Mouse (Mus musculus) hindlimb bud, embryonic 11.5 days (tissue): ENCODE measurements at regions not wholly inside any gene's neighbourhood (a gene's known extent, or its start where the extent isn't known, plus 50 kb on each side); places are given as distances from the start of the nearest gene placed in this dataset.
"Not testable (repeated sequence)": the region's sequence is repeated elsewhere in the genome, so short reads cannot be mapped to it uniquely, and the experiment has no call there.

Experiments
- DNase-seq: peaks from one replicate; pipeline ENCODE4 v3.0.0-alpha.2; 2012; ENCODE audit warnings: low read depth, low spot score; ENCODE audit errors: extremely low spot score

DNA sequence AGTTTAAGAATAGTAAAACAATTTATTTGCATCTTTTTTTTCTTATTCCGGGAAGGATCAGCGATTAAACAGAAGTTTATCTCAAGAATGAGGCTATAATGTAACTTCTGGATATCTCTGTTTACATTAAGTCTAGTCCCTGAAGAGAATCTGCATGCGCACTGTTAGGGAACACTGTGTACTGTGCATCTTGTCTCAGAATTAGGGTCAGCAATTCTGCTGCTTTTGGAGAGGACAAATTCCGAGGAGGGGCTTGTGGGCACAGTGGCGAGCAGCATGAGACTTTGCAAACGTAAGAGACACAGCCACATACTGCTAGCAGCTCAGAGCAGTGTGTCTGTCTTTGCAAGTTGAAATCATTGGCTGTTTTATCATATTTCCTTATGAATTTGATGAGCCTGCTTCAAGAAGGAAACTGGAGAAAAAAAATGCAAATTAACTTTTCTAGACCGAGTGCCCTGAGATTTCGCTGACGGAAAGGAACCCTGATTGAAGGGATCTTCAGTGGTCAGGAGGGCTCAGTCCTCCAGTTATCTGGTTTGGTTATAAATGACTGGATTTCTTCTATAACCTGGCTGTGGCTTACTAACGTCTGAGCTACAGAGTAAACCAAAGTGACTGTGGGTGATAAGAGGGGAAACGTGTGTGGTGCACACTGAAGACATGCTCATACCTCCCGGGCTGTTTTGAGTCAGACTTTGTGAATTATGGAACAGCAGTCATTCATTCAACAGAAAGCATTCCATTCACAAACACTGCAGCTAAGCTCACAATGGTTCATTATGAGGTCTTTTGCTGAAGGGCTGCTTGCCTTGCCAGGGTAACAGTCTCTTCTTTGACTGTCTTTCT is 305.1 kb downstream of the Ets1 start:
- DNase-seq = no peak

DNA sequence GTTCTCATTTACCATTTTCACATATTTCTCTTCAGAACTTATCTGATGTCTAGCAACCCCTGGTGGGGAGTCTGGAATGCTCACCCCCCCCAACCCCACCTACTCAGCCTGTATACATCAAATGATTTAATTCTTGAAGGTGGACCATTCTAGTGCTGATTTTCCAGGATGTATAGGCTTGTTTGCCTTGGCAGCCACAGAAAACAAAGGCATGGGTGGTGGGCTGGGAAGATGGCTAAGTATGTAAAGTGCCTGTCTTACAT is 305.7 kb downstream of the Ets1 start:
- no peak for DNase-seq

DNA sequence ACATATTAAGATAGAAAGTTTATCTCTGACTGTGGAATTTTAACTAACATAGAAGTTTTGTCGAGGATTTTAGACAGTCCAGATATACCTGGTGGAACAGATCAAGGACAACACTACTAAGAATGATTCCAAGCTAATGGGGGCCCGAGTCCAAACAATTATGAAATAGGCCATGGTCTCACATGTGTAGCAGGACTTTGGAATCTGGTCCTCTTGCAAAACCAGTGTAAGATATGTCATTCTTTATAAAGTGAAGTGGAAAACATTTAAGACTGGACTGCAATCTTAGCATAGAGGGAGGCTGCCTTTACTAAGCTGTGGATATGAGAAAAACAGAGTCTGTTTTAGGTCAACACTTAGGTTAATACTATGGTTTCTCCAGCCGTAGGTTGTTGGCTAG is 311.2 kb downstream of the Ets1 start:
- no peak for DNase-seq

DNA sequence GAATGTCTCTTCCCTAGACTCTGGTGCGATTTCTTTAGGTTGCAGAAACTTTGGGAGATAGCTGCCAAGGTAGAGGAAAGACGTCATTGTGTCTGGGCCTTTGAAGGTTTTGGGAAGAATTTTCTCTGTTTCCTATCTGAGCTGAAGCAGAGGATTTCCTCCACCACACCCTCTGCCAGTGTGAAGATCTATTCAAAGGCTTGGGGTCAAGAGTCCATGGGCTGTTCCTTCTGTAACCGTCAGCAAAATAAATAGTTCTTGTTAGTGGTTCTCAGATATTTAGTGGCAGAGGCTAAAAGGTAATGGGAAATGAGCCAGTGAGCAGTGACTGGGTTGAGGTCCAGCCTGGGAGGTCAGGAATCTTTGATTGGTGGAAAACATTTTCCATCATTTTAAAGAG is 313.0 kb downstream of the Ets1 start:
- no peak for DNase-seq

DNA sequence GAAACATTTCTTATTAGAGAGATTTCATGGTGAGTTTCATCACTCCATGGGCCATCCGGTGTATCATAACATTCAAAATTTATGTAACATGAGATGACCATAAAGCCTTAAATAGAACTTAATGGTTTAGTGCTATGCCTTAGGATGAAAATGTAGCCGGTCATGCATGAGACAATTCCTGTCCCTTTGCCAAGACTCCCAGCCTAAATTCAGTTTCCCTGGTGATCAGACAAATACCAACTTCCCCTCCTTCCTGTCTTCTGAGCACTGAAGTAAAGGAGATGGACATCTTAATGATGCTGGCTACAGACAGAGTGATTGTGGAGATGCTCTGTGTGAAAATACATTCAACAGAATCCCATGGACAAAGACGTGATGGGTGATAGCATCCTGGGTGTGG is 322.7 kb downstream of the Ets1 start:
- no peak for DNase-seq

DNA sequence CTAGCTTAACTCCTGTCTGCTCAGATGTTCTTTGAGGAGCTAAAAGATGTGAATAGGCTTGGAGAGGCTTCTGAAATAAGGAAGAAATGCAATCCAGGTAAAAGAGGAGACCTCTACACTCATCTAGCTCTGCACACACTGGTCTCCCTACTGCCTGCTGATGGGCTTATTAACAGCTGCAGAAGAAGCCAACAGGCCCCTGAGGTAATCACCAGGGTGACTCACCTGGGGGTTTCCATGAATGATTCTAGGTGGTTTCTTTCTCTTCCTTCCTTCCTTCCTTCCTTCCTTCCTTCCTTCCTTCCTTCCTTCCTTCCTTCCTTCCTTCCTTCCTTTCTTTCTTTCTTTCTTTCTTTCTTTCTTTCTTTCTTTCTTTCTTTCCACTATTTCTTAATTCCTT is 323.4 kb downstream of the Ets1 start:
- DNase-seq = not testable (repeated sequence)

DNA sequence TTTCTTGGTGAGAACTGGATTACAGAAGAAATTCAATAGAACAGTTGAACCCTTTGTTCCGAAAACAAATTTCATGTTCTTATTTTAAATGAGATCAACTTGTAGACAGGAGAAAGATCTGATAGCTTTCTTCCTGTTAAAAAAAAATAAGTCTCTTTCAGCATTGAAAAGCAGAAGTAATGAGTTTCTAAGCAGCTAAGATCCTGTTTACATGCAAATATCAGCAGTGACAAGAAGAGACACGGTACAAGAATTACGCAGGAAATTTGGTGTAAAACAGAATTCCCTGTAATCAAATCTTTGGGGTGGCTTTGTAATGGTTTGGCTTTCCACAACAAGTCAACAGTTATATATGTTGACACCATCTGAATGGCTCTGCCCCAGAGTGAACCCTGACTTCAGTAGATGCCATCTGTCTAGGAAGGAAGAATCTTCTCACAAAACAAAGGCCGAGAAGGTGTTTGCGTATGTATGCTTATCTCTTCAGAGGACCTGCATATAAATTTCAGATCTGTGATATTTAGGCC is 326.7 kb downstream of the Ets1 start:
- no peak for DNase-seq

DNA sequence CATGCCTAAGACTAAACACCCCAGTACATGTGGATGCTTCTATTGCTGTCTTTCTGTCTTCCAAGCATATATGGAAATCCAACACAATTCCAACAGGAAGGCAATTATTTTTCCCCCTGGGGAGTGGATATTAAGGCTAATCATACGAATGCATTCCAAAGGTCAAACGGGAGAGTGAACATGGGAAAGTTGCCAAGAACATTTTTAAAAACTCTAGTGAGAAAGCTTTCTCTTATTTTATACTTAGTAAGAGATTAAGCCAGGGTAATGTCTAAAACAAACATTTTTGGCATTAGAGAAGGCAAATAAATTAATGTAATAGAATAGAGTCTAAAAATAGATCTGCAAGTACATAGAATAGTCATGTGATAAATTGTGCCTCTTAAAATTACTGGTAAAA is 332.4 kb downstream of the Ets1 start:
- DNase-seq = no peak

DNA sequence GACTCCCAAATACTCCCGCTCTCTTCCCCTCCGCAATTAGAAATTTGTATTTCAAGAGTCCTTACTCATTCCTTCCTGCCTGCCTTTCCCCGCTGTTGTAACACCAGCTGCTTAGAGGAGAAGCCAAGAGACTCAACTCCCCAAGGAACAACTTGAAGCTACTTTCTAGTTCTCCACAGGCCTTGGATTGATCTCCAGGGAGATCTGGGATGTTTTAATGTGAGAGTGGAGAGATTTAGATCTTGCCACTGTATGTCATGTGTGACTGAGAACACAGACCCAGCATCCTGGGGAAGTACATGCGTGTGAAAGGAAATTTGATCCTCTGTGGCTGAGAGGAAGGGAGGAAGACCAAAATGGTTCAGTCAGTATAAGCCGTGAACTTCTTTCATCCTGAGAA is 335.4 kb downstream of the Ets1 start:
- DNase-seq = no peak

DNA sequence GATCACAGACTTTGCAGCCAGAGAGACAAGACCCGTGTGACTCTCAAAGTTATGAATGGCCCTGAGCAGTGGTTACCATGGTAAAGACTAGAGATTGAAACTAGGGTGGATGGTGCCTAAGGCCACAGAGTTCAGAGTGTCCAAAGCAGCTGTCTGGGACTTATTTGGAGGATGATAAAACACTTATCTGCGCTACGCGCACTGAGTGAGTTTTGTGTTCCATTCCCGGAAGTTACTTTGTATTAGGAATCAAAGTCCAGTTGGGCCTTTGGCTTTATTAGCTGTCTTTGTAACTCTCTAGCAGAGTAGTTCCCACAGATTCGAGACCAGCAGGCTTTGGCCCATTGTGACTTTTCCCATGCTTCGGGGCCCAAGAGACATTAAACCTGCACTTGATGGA is 335.9 kb downstream of the Ets1 start:
- DNase-seq = no peak

DNA sequence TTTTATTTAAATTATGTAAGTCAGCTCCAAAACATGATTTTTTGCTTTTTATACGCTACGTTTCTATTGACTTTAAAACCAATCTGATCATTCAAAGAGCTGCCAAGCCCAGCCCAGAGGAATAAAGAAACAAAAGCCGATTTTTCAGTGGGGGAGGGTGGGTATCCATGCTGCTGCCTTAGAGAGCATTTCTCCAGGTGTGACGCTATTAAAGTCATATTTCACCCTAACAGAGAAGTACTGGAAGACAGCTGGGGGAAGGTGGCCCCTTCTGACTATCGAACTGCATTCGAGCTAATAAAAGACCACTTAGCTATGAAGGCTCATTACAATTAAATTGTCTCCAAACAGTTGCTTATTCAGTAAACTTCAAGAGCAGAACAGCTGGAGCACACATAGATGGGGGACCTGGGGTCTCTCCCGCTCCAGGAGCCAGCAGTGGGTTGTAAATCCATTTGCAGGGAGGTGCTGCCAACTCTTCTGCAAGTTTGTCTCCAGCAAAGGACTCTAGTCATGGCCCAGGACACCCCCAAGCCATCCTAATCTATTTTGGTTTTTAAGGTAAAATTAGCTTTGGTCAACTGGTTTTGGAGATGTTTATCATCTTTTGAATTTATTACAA is 336.5 kb downstream of the Ets1 start:
- DNase-seq = no peak

DNA sequence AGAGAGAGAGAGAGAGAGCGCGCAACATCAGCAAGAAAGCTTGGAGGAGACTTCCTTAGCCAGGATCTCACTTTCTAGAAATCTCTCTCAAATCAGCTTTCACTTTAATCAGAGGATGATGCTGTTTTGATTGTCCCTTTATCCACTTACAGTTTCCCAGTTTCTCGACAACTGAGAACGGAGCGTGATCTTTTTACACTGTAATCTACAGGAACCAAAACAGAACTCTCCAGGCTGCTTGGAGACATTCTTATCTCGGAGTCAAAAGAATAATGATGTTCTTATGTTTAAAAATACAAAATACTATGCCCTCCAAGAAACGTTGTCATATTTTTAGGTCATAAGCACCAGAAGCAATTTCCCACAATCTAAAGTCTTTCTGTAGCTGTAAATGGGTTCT is 341.7 kb downstream of the Ets1 start:
- no peak for DNase-seq

DNA sequence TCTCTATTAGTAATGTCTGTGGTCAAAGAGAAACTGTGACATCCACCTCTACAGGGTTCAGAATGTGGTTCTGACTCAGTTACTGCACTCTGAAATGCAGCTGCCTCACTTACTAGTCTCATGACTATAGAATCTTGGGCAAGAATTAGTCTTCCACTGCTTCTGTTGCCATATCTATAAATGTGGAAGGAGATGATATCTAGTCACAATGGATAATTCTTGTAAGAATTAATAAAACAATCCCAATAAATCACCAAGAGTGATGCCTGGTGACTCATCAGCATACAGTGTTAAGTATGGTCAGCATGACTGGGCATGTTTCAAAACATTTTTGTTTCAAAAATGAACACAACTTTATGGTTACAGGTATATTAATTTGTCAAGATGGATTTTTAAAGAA is 344.8 kb downstream of the Ets1 start:
- no peak for DNase-seq

DNA sequence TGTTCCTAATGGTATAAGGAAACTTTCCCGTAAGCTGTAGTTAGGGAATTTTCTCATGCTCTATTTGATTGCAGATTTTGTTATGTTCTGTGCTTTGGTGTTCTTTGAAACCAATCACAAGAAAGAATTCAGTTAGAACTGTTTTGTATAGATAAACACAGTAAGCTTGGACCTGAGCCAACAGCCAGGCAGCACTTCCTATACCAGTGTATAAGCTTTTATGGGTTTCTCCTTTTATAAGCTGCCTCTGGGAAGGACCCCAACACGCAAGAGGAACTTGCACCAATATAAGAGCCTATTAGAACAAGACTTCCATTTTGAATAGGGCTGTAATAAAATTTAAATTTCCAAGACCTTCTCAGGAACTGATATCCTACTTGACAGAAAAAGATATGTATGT is 347.2 kb downstream of the Ets1 start:
- DNase-seq = no peak

DNA sequence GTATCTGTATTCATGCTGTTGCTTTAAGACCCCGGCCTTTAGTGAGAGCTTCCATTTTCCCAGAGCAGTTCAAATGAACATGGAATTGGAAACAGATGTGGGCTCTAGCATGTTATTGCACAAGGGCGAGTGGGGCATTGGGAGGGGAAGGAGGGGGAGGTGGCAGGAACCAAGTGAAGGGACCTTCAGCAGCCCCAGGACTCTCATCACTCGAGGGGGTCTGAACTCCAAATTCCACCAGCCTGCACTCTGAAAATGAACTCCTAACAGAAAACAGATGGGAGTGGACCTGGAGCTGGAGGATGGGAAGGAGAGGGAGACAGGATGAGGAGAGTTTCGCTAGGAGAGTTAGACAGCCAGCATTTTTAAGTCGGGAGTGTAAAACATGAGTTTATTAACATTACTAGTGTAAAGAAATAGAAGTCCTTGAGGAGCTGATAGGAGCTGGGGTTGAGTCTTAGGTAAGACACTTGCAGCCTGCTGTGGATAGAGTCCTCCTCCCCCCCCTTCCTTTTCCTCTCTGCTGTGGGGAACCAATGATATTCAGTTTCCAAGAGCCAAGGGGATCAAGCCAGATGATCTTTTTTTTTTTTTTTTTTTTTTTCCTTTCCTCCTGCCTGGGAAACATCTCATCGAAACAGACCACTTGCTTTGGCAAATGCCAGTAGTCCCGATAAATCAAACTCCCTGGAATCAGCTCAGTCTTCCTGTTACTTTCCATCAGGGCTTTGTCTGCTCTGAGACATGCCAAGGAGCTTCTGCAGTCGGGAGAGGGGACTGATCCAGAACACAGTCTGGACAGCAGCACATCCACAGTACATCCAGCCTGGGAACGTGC is 351.0 kb downstream of the Ets1 start:
- peak; percentile 94 for DNase-seq

DNA sequence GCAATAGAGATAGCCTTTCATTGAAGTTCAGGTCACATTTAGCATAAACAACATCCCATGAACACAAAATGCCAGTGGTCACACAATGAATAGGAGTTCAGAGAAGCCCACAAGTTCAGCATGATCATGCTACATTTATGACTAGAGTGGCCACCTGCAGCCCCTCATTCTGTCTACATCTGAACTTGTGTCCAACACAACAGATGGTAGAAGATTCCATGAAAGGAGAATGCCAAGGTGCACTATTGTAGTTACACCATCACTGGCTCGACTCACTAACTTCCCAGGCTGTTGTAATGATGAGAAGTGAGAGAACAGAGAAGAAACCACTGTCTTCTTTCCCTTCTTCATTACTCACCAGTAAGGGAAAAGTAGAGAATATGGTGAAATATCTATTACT is 353.0 kb downstream of the Ets1 start:
- DNase-seq = no peak

DNA sequence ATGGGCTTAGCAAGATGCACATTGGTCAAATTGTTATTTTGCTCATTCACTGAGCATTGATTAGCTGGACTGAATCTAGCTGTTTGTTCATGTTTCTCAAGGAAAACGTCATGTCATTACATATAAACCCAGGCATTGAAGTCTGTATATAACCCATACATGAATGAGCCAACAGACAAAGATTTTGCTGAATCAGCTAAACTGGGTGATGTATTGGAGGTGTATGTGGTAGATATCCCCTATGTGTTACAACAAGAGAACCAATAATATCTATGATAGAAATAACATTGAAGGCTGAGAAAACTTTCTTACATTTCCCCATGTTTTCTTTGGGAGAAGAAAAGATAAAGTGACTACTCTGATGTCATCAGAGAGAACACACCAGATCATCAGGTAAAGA is 362.3 kb downstream of the Ets1 start:
- no peak for DNase-seq

DNA sequence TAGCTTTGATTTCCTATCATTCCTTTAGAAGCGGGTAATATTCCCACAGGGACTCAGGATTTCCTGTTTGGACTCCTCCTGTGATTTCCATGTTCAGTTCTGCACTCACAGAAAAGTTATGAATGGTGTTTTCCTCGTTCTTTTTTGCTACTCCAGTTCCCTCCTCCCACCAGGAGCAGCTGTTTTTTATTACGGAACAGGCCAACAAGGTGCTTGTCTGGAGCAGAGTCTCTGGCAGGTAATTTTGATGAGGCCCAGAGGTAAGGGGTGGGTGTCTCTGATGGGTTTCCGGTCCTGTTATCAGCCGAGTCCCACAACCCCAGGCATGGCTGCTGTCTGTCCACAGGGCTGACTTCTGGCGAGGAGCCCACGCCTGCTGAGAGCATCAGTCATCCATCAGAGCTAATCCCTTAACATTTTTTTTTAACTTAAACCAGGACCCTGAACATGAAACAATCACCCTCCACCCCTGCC is 364.7 kb downstream of the Ets1 start:
- DNase-seq = no peak

DNA sequence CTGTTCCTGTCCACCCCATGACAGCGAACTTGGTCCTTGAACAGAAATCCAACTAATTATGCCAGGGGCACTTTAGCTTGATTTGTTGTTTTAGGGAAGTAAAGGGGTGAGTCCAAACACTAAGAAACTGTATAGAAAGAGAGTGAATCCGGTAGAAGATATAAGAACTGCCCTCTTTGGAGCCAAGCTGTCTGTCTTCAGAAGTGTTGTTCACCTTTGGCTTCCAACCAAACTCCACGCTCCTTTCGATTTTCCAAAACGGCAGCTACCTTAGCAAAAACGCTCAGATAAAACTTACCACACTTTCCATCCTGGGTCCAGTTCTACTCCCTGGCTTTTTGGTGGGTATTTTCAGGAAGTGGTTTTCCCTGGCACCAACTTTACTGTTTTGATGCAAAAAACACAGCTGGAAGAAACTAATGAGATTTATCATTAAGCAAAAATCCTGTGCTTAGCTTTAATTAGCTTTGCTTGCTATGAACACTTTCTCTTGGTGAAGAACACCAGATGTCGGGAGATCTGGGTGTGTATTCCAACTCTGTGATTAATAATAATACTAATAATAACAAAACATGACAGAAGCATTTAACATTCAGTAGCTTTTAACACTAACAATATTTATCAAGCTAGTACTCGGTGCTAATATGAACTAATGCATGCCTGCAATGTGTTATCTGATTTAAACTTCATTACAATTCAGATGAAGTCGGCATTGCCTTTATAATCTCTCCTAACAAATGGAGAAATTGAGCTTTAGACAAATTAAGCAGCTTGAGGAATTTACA is 365.3 kb downstream of the Ets1 start:
- DNase-seq = no peak

DNA sequence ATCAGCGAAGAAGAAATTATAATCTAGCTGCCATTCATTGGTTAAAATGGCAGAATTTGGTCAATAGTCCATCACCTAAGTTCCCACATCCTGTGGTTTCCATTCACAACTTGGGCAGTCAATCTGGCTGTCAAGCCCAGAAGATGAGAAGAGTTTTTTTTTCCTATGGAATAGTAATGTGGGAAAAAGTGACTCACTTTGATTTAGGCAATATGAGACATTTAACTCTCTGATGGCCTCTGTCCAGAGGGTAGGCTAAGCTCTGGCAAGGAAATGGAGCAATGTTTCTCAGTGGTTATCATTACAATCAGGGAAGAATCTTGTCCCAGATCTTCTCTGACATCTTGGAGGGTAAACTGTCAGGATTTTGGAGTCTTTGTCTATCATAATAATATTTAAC is 367.9 kb downstream of the Ets1 start:
- DNase-seq = no peak

DNA sequence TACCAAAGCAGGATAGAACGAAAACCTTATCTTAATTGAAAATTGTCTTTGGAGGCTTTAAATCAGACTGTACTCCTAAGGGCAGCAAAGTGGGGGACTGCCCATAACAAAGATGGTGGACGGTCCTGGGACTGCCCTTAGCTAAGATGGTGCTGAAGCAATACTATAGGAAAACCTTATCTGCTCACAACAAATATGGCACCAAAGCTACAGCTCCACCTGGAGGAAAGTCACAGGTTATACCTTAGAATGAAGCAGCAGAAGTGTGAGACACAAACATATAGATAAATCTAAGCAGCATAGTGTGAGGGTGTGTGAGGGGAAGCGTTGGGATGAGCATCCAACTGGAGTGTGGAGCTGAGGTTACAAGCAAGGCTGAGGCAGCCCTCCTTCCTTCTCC is 368.5 kb downstream of the Ets1 start:
- no peak for DNase-seq
